Mouse (Mus musculus): ENCODE results near the gene Gm14525. TPM values are rescaled to one million over a fixed set of nuclear protein-coding genes. Genes with fewer than 3 reads are reported as not detected.
"Not testable (repeated sequence)": the region's sequence is repeated elsewhere in the genome, so short reads cannot be mapped to it uniquely, and the experiment has no call there.

Gm14525 gene
- not detected for total RNA-seq (2021)

- DNase-seq = not testable (repeated sequence)
Observed at GRCm38 (mm10) chrX:26702538-26702937, at the start of gene Gm14525. Gm14525 (minus strand) TSS chrX:26702638.

Other genes starting within 250 kb of the Gm14525 start
- not detected for gene Slx, start 157.1 kb downstream of the Gm14525 start, total RNA-seq (2021)
- not detected for gene Gm6121, start 233.1 kb upstream of the Gm14525 start, total RNA-seq (2021)

All from layer of hippocampus, postnatal 36 days (tissue).